Mouse (Mus musculus) spleen, adult 10 weeks (tissue): ENCODE results near the gene Tprg. TPM values are rescaled to one million over a fixed set of nuclear protein-coding genes. Genes with fewer than 3 reads are reported as not detected.

Experiments
- polyA plus RNA-seq: library from polyadenylated mRNA; stranded (reverse); fragments of 350-450 nt; fragmentation: Illumina TruSeq; extraction: RNeasy Lipid Tissue Mini Kit (QIAGEN cat#74804); gene quantifications from one replicate; pipeline ENCODE4 v1.2.3, GENCODE M21; 2015; ENCODE audit warnings: low replicate concordance; ENCODE audit not compliant: insufficient read depth

The Tprg gene
- polyA plus RNA-seq = not detected

GRCm38 (mm10) chr16:25286517-25286916 lies at the start of gene Tprg:
TSS of gene Tprg (plus strand) at chr16:25286817.

